Mouse (Mus musculus) urinary bladder, adult 2 months (tissue): ENCODE results near the gene Pgap1. TPM values are rescaled to one million over a fixed set of nuclear protein-coding genes. Genes with fewer than 3 reads are reported as not detected.

Source experiments
- DNase-seq: peaks from one replicate; pipeline ENCODE4 v3.0.0; 2022; ENCODE audit warnings: low spot score
- polyA plus RNA-seq: library from polyadenylated mRNA; depleted of rRNA; stranded (reverse); fragments of >200 nt; gene quantifications from 2 replicates; pipeline ENCODE4 v1.2.3, GENCODE M21; 2012; rRNA removed

The Pgap1 gene
- polyA plus RNA-seq, 1 experiment: 9.1 TPM

GRCm38 (mm10) chr1:54520062-54520577 lies 37.4 kb downstream of the Pgap1 start:
- DNase-seq: no peak

GRCm38 (mm10) chr1:54513836-54514235 lies 43.6 kb downstream of the Pgap1 start:
- no peak for DNase-seq

- no peak for DNase-seq
Measured at GRCm38 (mm10) chr1:54498496-54498895, 59.0 kb downstream of the Pgap1 start.

GRCm38 (mm10) chr1:54496254-54496653 lies 61.2 kb downstream of the Pgap1 start:
- DNase-seq: no peak

- no peak for DNase-seq
Measured at GRCm38 (mm10) chr1:54493496-54493895, 64.0 kb downstream of the Pgap1 start.

GRCm38 (mm10) chr1:54492435-54492841 lies 65.0 kb downstream of the Pgap1 start:
- no peak for DNase-seq

GRCm38 (mm10) chr1:54484744-54485420 lies 72.6 kb downstream of the Pgap1 start:
- no peak for DNase-seq

- DNase-seq: no peak
Measured at GRCm38 (mm10) chr1:54480491-54480890, 77.0 kb downstream of the Pgap1 start.

GRCm38 (mm10) chr1:54468662-54469061 lies 88.8 kb downstream of the Pgap1 start:
- DNase-seq: no peak

- DNase-seq: no peak
Measured at GRCm38 (mm10) chr1:54467366-54467765, 90.1 kb downstream of the Pgap1 start.

- no peak for DNase-seq
Measured at GRCm38 (mm10) chr1:54452116-54452515, 105.4 kb downstream of the Pgap1 start.

- no peak for DNase-seq
Measured at GRCm38 (mm10) chr1:54448833-54449232, 108.7 kb downstream of the Pgap1 start.

GRCm38 (mm10) chr1:54443641-54444040 lies 113.8 kb downstream of the Pgap1 start:
- DNase-seq: no peak

GRCm38 (mm10) chr1:54439080-54439476 lies 118.4 kb downstream of the Pgap1 start:
- no peak for DNase-seq

GRCm38 (mm10) chr1:54438340-54439079 lies 119.0 kb downstream of the Pgap1 start, which contains the start of gene Gtf3c3:
Gene Gtf3c3 (minus strand): TSS chr1:54438971.
- peak; percentile 64 for DNase-seq

Other genes with a start within 250 kb of the Pgap1 start
- 11.4 and 12.0 TPM in 2 replicates for gene Gtf3c3, start 118.7 kb downstream of the Pgap1 start, polyA plus RNA-seq